Mouse (Mus musculus): ENCODE data around the gene Col11a2. TPM values are rescaled to one million over a fixed set of nuclear protein-coding genes. Genes with fewer than 3 reads are reported as not detected.
"Not testable (repeated sequence)": the region's sequence is repeated elsewhere in the genome, so short reads cannot be mapped to it uniquely, and the experiment has no call there.

Col11a2 gene
- 2.2 and 6.6 TPM in 2 replicates for polyA plus RNA-seq (2015; fragmentation: Nextera tagmentation; extraction: Ambion mirVana)

DNA sequence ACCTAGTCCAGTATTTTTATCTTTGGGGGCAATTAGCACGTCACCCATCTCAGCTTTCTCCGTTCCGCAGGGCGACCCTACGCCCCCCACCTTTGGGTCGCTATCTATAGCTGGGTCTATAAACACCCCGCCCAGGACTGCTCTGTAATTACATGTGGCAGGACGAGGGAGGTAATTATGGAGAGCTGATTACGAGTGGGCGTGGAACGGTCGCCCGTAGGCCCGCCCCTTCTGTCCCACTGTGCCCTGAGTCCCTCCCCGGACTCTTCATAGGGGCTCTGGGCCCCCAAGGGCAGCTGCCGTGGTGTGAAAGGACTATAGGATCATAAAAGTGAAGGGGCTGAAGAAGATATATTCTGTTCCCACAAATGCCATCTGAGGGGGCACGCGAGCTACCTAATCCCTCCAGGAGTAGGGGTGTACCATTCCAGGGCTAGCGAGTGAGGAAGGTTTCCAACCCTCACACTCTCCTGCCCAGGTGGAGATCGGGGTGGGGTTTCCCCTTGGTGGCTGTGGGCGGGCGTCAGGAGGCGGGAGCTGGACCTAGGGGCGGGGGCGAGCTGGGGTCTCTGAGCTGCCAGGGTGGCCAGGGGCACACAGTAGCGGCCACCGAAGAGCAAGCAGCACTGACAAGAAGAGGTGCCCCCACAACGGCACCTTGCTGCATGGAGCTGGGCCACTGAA is at the start of gene Col11a2:
Gene Col11a2 (plus strand): TSS at position 560 of the 684 bp plus-strand sequence.
- peak within 1 kb of the TSS; percentile 19; the same call in 1 of the 2 replicates for H3K9ac ChIP-seq
- peak; percentile 38 for ATAC-seq (replicated peaks; ENCODE audit: low FRiP score)
- peak within 1 kb of the TSS; percentile 27 for H3K4me3 ChIP-seq (replicated peaks)
- H3K27me3 ChIP-seq, result peaks cover 42% of the 10 kb centered on the region
- WGBS, result 4% methylated on average over 28 of the region's 28 CpGs
- H3K27ac ChIP-seq, result no peak within 1 kb of the TSS
- peaks cover 39% of the 10 kb centered on the region for H3K36me3 ChIP-seq
- peaks cover 45% of the 10 kb centered on the region for H3K4me1 ChIP-seq
- no peaks in the 10 kb centered on the region for H3K9me3 ChIP-seq (replicated peaks)
- peak within 1 kb of the TSS; percentile 57 for H3K4me2 ChIP-seq

DNA sequence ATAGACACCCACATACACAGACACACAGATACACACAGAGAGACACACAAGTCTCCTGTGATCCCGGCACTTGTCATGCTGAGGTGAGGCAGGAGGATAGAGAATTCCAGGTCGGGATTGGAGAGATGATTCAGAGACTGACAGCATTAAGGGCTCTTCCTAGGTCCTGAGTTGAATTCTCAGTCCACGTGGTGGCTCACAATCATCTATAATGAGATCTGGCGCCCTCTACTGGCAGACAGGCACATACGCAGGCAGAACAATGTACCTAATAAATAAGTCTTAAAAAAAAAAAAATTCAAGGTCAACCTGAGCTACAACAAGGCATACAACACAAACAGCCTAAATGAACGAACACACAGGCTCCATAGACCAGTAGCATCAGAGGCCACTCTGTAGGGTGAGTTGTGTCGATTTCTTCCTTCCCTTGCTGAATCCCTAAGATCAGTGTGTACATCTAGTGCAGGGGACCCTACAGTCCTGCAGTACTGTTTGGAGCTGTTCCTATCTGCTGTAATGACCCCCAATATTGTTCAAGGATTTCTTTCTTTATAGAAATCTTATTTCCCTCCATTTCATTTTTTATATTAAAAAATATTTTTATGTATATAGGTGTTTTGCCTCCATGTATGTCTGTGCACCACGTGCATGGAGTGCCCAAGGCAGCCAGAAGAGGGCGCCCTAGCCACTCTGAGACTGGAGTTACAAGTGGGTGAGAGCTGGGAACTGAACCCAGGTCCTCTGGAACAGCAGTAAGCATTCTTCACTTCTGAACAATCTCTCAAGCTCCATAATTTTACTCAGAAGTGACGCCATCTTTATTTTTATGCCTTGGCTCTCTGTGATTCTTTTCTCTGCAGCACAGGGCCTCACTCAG is 47.2 kb upstream of the Col11a2 start:
- 33% methylated on average over 10 of the region's 10 CpGs for WGBS
- no peaks in the 10 kb centered on the region for H3K4me1 ChIP-seq
- no peak for ATAC-seq (replicated peaks; ENCODE audit: low FRiP score)

DNA sequence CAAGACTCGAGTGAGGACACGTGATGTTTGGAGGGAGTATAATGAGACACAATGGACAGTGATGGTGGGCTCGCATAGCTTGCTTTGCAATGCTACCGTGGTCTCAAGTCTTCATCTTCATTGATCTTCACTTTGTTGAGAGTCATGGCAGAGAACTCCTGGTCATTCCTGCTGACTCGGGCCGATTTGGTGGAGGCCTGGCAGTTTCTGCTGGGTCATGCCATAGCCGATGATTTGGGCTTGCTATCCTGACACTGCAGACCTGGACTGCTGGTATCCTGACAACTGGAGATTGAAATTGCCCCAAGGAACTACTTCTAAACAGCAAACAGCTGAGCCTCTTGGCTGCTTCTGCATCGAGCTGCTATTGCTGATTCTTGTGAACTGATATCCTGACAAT is 44.3 kb upstream of the Col11a2 start:
- no peak overlapping the region for H3K4me2 ChIP-seq
- no peaks in the 10 kb centered on the region for H3K9me3 ChIP-seq (replicated peaks)
- H3K27me3 ChIP-seq, result peaks cover 29% of the 10 kb centered on the region
- no peak overlapping the region for H3K27ac ChIP-seq
- WGBS, result 87% methylated on average over 8 of the region's 8 CpGs
- peaks cover 9% of the 10 kb centered on the region for H3K4me1 ChIP-seq
- ATAC-seq (replicated peaks; ENCODE audit: low FRiP score), result no peak
- H3K4me3 ChIP-seq (replicated peaks), result no peak overlapping the region
- no peak overlapping the region for H3K9ac ChIP-seq
- H3K36me3 ChIP-seq, result no peaks in the 10 kb centered on the region

More for the DNA sequence above, 47.2 kb upstream of the Col11a2 start:
- Histone ChIP-seq H3K4me3 (replicated peaks) (no peak overlapping the region), H3K9ac (no peak overlapping the region), H3K27ac (no peak overlapping the region), H3K27me3 (peaks cover 8% of the 10 kb centered on the region), H3K9me3 (replicated peaks) (no peaks in the 10 kb centered on the region), H3K4me2 (no peak overlapping the region), H3K36me3 (no peaks in the 10 kb centered on the region)

DNA sequence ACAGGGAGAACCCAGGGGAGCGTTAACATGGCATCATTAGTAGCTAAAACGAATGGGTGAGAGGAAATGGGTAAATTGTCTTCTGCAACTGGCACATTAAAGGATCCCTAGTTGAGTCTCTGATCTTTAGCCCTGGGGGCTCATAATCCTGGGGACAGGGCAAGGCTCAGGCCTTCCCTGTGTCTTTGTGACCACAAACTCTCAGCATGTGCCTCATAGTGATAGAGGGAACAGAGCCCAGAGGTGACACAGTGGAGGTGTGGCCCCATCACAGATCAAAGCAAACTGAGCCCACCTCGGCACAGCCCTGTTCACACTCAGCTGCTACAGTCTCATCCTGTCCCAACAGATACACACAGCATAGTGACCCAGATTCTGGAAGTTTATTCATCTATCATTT is 43.6 kb upstream of the Col11a2 start:
- Histone ChIP-seq H3K36me3 (no peaks in the 10 kb centered on the region), H3K4me3 (replicated peaks) (no peak overlapping the region), H3K9me3 (replicated peaks) (no peaks in the 10 kb centered on the region), H3K4me2 (no peak overlapping the region), H3K4me1 (peaks cover 15% of the 10 kb centered on the region), H3K27ac (no peak overlapping the region), H3K9ac (no peak overlapping the region), H3K27me3 (peaks cover 36% of the 10 kb centered on the region)
- WGBS, result 32% methylated on average over 3 of the region's 3 CpGs
- no peak for ATAC-seq (replicated peaks; ENCODE audit: low FRiP score)

DNA sequence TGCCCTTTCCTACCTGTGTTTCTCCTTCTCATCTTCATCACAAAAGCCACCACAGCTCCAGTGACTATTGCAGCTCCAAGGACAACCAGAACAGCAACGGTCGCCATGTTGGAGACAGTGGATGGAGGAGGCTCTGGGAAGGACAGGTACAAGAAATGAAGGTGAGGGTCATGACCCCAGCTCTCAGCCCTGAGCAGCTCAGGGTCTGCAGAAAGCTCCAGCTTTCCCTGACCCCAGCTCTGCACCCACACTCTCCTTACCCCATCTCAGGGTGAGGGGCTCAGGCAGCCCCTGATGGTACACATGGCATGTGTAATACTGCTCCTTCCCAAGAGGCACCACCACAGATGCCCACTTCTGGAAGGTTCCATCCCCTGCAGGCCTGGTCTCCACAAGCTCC is 42.2 kb upstream of the Col11a2 start:
- not testable (repeated sequence) for H3K9ac ChIP-seq; H3K4me3 ChIP-seq (replicated peaks); H3K9me3 ChIP-seq (replicated peaks); H3K27ac ChIP-seq; ATAC-seq (replicated peaks; ENCODE audit: low FRiP score); H3K36me3 ChIP-seq; H3K4me2 ChIP-seq
- H3K4me1 ChIP-seq, result peaks cover 15% of the 10 kb centered on the region
- H3K27me3 ChIP-seq, result peaks cover 49% of the 10 kb centered on the region
- WGBS, result 88% methylated on average over 2 of the region's 2 CpGs

DNA sequence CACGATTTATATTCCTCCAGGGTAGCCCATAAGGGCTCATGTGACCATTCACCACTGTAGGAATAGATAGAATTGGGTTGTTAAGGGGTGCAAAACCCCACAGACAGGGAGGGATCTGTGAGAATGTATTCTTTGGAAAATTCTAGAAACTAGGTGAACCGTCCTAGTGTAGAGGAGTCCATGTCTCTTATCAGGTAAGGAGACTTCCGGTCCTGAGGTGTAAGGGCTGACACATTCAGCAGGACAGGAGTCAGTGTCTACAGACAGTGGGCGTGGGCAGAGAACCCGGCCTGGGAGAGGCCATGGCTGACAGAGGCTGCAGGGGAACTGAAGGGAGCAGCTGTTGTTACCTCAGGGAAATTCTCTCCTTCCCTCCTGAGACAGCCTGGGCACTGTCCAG is 40.5 kb upstream of the Col11a2 start:
- H3K9ac ChIP-seq; H3K27ac ChIP-seq; H3K9me3 ChIP-seq (replicated peaks); H3K36me3 ChIP-seq; H3K4me3 ChIP-seq (replicated peaks); ATAC-seq (replicated peaks; ENCODE audit: low FRiP score); H3K4me2 ChIP-seq: not testable (repeated sequence)
- H3K27me3 ChIP-seq, result peaks cover 54% of the 10 kb centered on the region
- WGBS, result 54% methylated on average over 5 of the region's 5 CpGs
- H3K4me1 ChIP-seq, result peaks cover 15% of the 10 kb centered on the region

DNA sequence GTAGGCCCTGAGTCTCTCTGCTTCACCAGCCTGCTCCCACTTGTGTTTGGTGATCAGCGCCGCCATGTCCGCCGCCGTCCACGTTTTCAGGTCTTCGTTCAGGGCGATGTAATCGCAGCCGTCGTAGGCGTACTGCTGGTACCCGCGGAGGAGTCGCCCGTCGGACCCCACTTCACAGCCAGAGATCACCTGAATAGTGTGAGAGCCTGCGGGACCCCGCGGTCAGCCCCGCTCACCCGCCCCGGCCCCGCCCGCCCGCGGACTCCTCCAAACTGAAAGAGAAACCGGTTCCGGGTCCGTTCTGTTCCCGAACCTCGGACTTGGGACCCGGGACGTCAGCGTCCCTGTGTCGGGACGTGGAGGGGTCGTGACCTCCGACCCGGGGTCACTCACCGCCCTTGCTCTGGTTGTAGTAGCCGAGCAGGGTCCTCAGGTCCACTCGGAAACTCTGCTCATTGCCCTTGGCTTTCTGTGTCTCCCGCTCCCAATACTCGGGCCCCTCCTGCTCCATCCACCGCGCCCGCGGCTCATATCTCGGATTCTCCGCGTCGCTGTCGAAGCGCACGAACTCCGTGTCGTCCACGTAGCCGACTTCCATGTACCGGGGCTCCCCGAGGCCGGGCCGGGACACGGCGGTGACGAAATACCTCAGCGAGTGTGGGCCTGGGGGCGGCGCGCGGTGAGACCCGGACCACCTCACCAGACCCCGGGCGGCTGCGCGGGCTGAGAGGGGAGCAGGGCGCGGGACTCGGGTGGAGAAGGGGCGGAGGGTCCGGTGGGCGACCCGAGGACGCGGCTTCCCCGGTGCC is 39.7 kb upstream of the Col11a2 start:
- H3K4me1 ChIP-seq, result peaks cover 15% of the 10 kb centered on the region
- peaks cover 58% of the 10 kb centered on the region for H3K27me3 ChIP-seq
- ATAC-seq (replicated peaks; ENCODE audit: low FRiP score), result peak; percentile 65
- 1% methylated on average over 87 of the region's 87 CpGs for WGBS
- H3K36me3 ChIP-seq, result no peaks in the 10 kb centered on the region
- H3K9me3 ChIP-seq (replicated peaks), result no peaks in the 10 kb centered on the region
- H3K27ac ChIP-seq, result no peak overlapping the region
- peak overlapping the region; percentile 59 for H3K4me3 ChIP-seq (replicated peaks)
- peak overlapping the region; percentile 37 for H3K9ac ChIP-seq
- H3K4me2 ChIP-seq, result peak overlapping the region; percentile 97

DNA sequence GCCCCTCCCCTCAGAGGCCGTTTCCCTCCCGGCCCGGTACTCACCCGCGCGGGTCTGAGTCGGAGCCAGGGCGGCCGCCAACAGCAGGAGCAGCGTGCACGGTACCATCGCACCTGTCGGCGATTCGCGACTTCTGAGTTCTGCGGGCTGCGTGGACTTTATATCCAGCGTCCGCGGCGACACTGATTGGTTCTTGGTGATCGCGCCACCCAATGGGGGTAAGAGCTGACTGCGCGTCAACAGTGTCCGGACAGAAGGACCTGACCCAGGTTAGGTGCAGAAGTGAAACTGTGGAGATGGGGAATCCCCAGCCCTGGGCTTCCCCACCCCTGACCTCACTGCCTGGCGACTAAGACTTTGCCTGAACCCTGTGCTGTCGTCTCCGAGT is 39.1 kb upstream of the Col11a2 start, which contains the start of gene H2-K1:
Gene H2-K1 (minus strand): TSS at position 198 of the 388 bp plus-strand sequence.
- ATAC-seq (replicated peaks; ENCODE audit: low FRiP score), result peak; percentile 92
- H3K4me1 ChIP-seq, result peaks cover 15% of the 10 kb centered on the region
- peaks cover 59% of the 10 kb centered on the region for H3K27me3 ChIP-seq
- H3K4me2 ChIP-seq, result peak within 1 kb of the TSS; percentile 97
- H3K9ac ChIP-seq, result peak within 1 kb of the TSS; percentile 37
- no peaks in the 10 kb centered on the region for H3K36me3 ChIP-seq
- H3K27ac ChIP-seq, result no peak within 1 kb of the TSS
- WGBS, result under 1% methylated on average over 26 of the region's 30 CpGs
- H3K9me3 ChIP-seq (replicated peaks), result no peaks in the 10 kb centered on the region
- H3K4me3 ChIP-seq (replicated peaks), result peak within 1 kb of the TSS; percentile 59

DNA sequence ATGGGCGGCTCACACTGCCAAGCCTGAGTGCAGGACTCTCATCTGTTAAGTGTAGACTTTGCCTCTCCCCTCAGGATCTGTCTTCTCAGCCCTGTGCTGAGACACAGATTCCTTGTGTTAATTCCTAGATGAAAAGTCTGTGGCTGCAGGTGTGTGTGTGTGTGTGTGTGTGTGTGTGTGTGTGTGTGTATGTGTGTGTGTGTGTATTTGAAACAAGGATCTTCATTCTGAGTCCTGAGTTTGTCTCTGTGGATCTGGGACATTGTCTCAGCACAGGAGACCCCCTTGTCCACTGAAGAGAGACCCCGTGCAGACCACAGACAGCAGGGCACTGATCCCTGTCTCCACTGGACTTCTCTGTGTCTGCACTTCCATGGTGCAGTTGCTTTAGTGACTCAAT is 38.4 kb upstream of the Col11a2 start:
- peaks cover 15% of the 10 kb centered on the region for H3K4me1 ChIP-seq
- H3K4me2 ChIP-seq, result peak overlapping the region; percentile 97
- 67% methylated on average over 2 of the region's 2 CpGs for WGBS
- not testable (repeated sequence) for ATAC-seq (replicated peaks; ENCODE audit: low FRiP score); H3K9me3 ChIP-seq (replicated peaks); H3K27ac ChIP-seq; H3K4me3 ChIP-seq (replicated peaks); H3K36me3 ChIP-seq
- peaks cover 65% of the 10 kb centered on the region for H3K27me3 ChIP-seq
- H3K9ac ChIP-seq, result 0 out of 2 replicates have a peak overlapping the region, but pooled peaks have one; percentile 37

DNA sequence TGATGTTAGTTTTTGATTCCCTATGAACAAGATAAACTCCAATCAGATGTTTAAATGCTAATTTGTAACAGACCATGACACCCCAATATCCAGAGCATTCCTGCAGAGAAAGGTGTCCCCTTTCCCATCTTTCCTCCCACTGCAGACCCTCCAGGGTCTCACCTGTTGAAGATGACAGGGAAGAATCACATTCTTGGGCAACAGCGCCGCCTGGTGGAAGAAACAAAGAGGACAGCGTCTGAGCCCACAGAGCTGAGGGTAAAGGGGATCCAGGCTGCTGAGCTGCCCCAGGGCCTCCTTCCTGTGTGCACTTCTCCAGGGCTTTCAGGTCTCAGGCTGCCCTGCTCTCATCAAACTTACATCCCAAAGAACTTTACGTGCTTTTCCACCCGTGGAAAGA is 35.8 kb upstream of the Col11a2 start:
- no peak for ATAC-seq (replicated peaks; ENCODE audit: low FRiP score)
- peaks cover 15% of the 10 kb centered on the region for H3K4me1 ChIP-seq
- no peak overlapping the region for H3K9ac ChIP-seq
- H3K4me3 ChIP-seq (replicated peaks), result no peak overlapping the region
- peaks cover 60% of the 10 kb centered on the region for H3K27me3 ChIP-seq
- 7% methylated on average over 5 of the region's 5 CpGs for WGBS
- no peaks in the 10 kb centered on the region for H3K36me3 ChIP-seq
- no peak overlapping the region for H3K4me2 ChIP-seq
- no peak overlapping the region for H3K27ac ChIP-seq
- no peaks in the 10 kb centered on the region for H3K9me3 ChIP-seq (replicated peaks)

DNA sequence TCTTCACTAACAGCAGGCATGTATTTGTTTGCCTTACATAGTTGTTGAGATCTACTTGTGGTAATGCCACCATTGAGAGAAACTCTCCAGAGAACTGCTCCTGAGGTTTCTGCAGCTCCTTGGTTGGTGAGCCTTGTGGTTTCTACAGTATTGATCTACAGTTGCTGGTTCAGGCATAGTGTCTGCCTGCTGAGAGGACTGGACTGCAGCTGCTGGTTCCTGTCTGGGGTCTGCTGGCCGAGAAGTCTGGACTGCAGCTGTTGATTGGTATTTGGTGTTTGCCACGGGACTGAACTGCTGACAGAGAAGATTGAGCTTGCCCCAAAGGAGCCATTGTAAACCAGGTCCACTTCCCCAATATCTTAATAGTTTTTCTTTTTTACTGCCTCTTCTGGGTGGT is 32.7 kb upstream of the Col11a2 start:
- Histone ChIP-seq H3K9me3 (replicated peaks) (no peaks in the 10 kb centered on the region), H3K9ac (no peak overlapping the region), H3K27ac (no peak overlapping the region), H3K4me1 (no peaks in the 10 kb centered on the region), H3K4me3 (replicated peaks) (no peak overlapping the region), H3K27me3 (peaks cover 29% of the 10 kb centered on the region), H3K4me2 (no peak overlapping the region), H3K36me3 (no peaks in the 10 kb centered on the region)
- 40% methylated on average over 2 of the region's 2 CpGs for WGBS
- ATAC-seq (replicated peaks; ENCODE audit: low FRiP score), result no peak
